Comparison of ENCODE assay signal across 23 mouse cellular contexts in genomic region chr12:75354354-75354753, GRCm38 (mm10). TPM values are rescaled to one million over a fixed set of nuclear protein-coding genes. Genes with fewer than 3 reads are reported as not detected.
A peak's percentile ranks its signal among the peaks of the same experiment; 100 is the strongest.
DNase-seq lines count a peak whose midpoint lies in the region; ATAC-seq and TF ChIP-seq lines count a peak whose summit lies in the region.
"Had no signal": no experiment of that assay in that cellular context is flagged by ENCODE, and none has a peak within 500 bp of the region (broad histone marks: within the 10 kb centered on the region; RNA-seq: fewer than 3 reads in every experiment).

No protein-coding gene starts in this region.

- TF ChIP-seq POLR2A in heart, adult 2 months (IDR thresholded peaks at IDR 0.05; ENCODE audit: insufficient read depth, low read depth, low read length) = no peak
- TF ChIP-seq POLR2A in lung, adult 2 months (IDR thresholded peaks at IDR 0.05; ENCODE audit: borderline replicate concordance, extremely low read depth, low read depth, low read length) = no peak

- peaks cover 2% of the 10 kb centered on the region; the same call in 1 of the 2 replicates for H3K79me2 ChIP-seq in heart, adult 2 months (replicated peaks; ENCODE audit: control insufficient read depth, insufficient read depth, low read length)

- ATAC-seq in heart, embryonic 12.5 days (ENCODE audit: insufficient number of reproducible peaks, low FRiP score) = no peak
- ATAC-seq: forebrain, embryonic 15.5 days; hindbrain, embryonic 16.5 days; intestine, postnatal 0 days; midbrain, embryonic 16.5 days had no signal

- H3K4me1 ChIP-seq in heart, adult 2 months (ENCODE audit: control insufficient read depth, insufficient read depth, low read length) = peaks cover 22% of the 10 kb centered on the region
- peaks cover 17% of the 10 kb centered on the region for H3K4me1 ChIP-seq in heart, embryonic 12.5 days (replicated peaks)
- H3K4me1 ChIP-seq in lung, adult 2 months (ENCODE audit: control insufficient read depth, insufficient read depth, low read length) = peaks cover 19% of the 10 kb centered on the region
- H3K4me1 ChIP-seq in brown adipose tissue, adult 24 weeks (ENCODE audit: control insufficient read depth, insufficient read depth, insufficient read length, low read length) = peaks cover 13% of the 10 kb centered on the region; the same call in 1 of the 2 replicates
- H3K4me1 ChIP-seq: embryonic facial prominence, embryonic 12.5 days; forebrain, embryonic 15.5 days; limb, embryonic 12.5 days; liver, embryonic 13.5 days; neural tube, embryonic 15.5 days had no signal

- peaks cover 24% of the 10 kb centered on the region for H3K36me3 ChIP-seq in heart, adult 2 months (ENCODE audit: control insufficient read depth, insufficient read depth, low read length)
- no peaks in the 10 kb centered on the region for H3K36me3 ChIP-seq in heart, embryonic 12.5 days
- H3K36me3 ChIP-seq: embryonic facial prominence, embryonic 12.5 days; forebrain, embryonic 15.5 days; limb, embryonic 12.5 days; liver, embryonic 13.5 days; lung, embryonic 15.5 days; neural tube, embryonic 15.5 days had no signal

- DNase-seq in heart, adult 2 months = no peak
- DNase-seq in lung, postnatal 10 days = peak; percentile 19
- DNase-seq in lung, adult 2 months = no peak
- no peak for DNase-seq in frontal cortex, postnatal 14 days (ENCODE audit: low spot score in 2 of 2)
- DNase-seq in thymus, postnatal 0 days (ENCODE audit: low spot score) = no peak
- DNase-seq: adrenal gland, adult 8-10 months; cerebellum, postnatal 10 days; heart, postnatal 4 days; liver, embryonic 13.5 days; right cerebral cortex, postnatal 14 days; thymus, postnatal 36 days had no signal

- 35% methylated on average over 7 of the region's 7 CpGs for WGBS in heart, adult 2 months
- WGBS in heart, embryonic 12.5 days = 60% methylated on average over 7 of the region's 7 CpGs
- WGBS in lung, adult 2 months = 39% methylated on average over 7 of the region's 7 CpGs

- H3K27me3 ChIP-seq in heart, adult 2 months (ENCODE audit: control insufficient read depth, insufficient read depth, low read length) = no peaks in the 10 kb centered on the region
- no peaks in the 10 kb centered on the region for H3K27me3 ChIP-seq in heart, embryonic 12.5 days (replicated peaks)
- H3K27me3 ChIP-seq: CH12.LX; embryonic facial prominence, embryonic 12.5 days; forebrain, embryonic 15.5 days; limb, embryonic 12.5 days; liver, embryonic 13.5 days; lung, embryonic 15.5 days; neural tube, embryonic 15.5 days had no signal

- intact Hi-C loops in heart, adult 2 months (cut with DNase I) = loop anchor here (5.0 kb wide), 1 partner anchor 33 kb away; no protein-coding TSS in a partner anchor

- no peak overlapping the region; the same call in 1 of the 2 replicates for H3K9ac ChIP-seq in heart, adult 2 months (ENCODE audit: low read depth, low read length)
- no peak overlapping the region for H3K9ac ChIP-seq in heart, embryonic 12.5 days
- H3K9ac ChIP-seq: embryonic facial prominence, embryonic 12.5 days; forebrain, embryonic 15.5 days; limb, embryonic 12.5 days; liver, embryonic 13.5 days; lung, embryonic 15.5 days; neural tube, embryonic 15.5 days had no signal

- no peak overlapping the region for H3K4me3 ChIP-seq in heart, adult 2 months
- H3K4me3 ChIP-seq in heart, embryonic 12.5 days = no peak overlapping the region
- no peak overlapping the region for H3K4me3 ChIP-seq in lung, adult 2 months (replicated peaks; ENCODE audit: extremely low read depth, low read depth, low read length)
- no peak overlapping the region for H3K4me3 ChIP-seq in brown adipose tissue, adult 24 weeks (ENCODE audit: insufficient read depth, low read depth, low read length)
- H3K4me3 ChIP-seq: embryonic facial prominence, embryonic 12.5 days; forebrain, embryonic 15.5 days; limb, embryonic 12.5 days; liver, embryonic 13.5 days; lung, embryonic 15.5 days; neural tube, embryonic 15.5 days had no signal

- no peak for TF ChIP-seq CTCF in heart, adult 2 months (IDR thresholded peaks at IDR 0.05)
- no peak for TF ChIP-seq CTCF in lung, adult 2 months (IDR thresholded peaks at IDR 0.05; ENCODE audit: insufficient read depth, low read length)

- no peak overlapping the region for H3K4me2 ChIP-seq in heart, embryonic 12.5 days
- H3K4me2 ChIP-seq: embryonic facial prominence, embryonic 12.5 days; forebrain, embryonic 15.5 days; limb, embryonic 12.5 days; liver, embryonic 13.5 days; lung, embryonic 15.5 days; neural tube, embryonic 15.5 days had no signal

- TF ChIP-seq EP300 in heart, adult 2 months (IDR thresholded peaks at IDR 0.05; ENCODE audit: insufficient read depth, low read depth, low read length) = no peak

- H3K9me3 ChIP-seq in heart, embryonic 12.5 days (replicated peaks) = no peaks in the 10 kb centered on the region
- H3K9me3 ChIP-seq: embryonic facial prominence, embryonic 12.5 days; forebrain, embryonic 15.5 days; limb, embryonic 12.5 days; liver, embryonic 13.5 days; lung, embryonic 15.5 days; neural tube, embryonic 15.5 days had no signal

- peak overlapping the region; percentile 61 for H3K27ac ChIP-seq in heart, adult 2 months
- H3K27ac ChIP-seq in heart, embryonic 12.5 days (ENCODE audit: poor library complexity, severe bottlenecking) = no peak overlapping the region
- peak overlapping the region; percentile 70 for H3K27ac ChIP-seq in brown adipose tissue, adult 24 weeks (replicated peaks; ENCODE audit: low read depth, low read length)
- H3K27ac ChIP-seq: embryonic facial prominence, embryonic 12.5 days; forebrain, embryonic 15.5 days; limb, embryonic 12.5 days; liver, embryonic 13.5 days; lung, embryonic 15.5 days; neural tube, embryonic 15.5 days had no signal

RNA-seq across cellular contexts. Expression of gene Rhoj, which starts 46.2 kb away (rescaled TPM):
- total RNA-seq in heart, adult 2 months (2021) = 10 to 100 TPM; 30.1 to 37.1 TPM
- polyA plus RNA-seq in heart, adult 2 months (2012; rRNA removed) = 42.6 and 66.2 TPM in 2 replicates
- 36.0 and 38.6 TPM in 2 replicates for polyA plus RNA-seq in heart, embryonic 12.5 days (2016; fragmentation: Nextera tagmentation; extraction: Ambion mirVana)
- 84.9 and 92.2 TPM in 2 replicates for polyA plus RNA-seq in lung, adult 2 months (2012; rRNA removed)
- polyA plus RNA-seq in brown adipose tissue, adult 24 weeks (2012; ENCODE audit: insufficient read depth, insufficient read length, missing spikeins) = 14.4 and 16.0 TPM in 2 replicates
- 9.0 and 10.8 TPM in 2 replicates for polyA plus RNA-seq in thymus, postnatal 0 days (2015; fragmentation: Nextera tagmentation; extraction: Ambion mirVana)
- total RNA-seq: CH12.LX, MEL had no signal
